Mouse (Mus musculus) thymus, adult 2 months (tissue): Measurements from ENCODE around the gene D430019H16Rik.

ENCODE experiments used
- CTCF ChIP-seq: fragments of 200-500 bp; IDR thresholded peaks from 2 replicates; pipeline ENCODE4 v1.5.1; 2012; ENCODE audit warnings: mild to moderate bottlenecking, control low read depth, low read length, moderate library complexity, borderline replicate concordance; ENCODE audit not compliant: control insufficient read depth, poor library complexity, insufficient read depth; ENCODE audit errors: extremely low read depth
- POLR2A ChIP-seq: fragments of 200-500 bp; IDR thresholded peaks from 2 replicates; pipeline ENCODE4 v1.6.1; 2012; ENCODE audit warnings: mild to moderate bottlenecking, low read length, control low read depth, moderate library complexity; ENCODE audit not compliant: control insufficient read depth, poor library complexity, insufficient read depth; ENCODE audit errors: extremely low read depth

DNA sequence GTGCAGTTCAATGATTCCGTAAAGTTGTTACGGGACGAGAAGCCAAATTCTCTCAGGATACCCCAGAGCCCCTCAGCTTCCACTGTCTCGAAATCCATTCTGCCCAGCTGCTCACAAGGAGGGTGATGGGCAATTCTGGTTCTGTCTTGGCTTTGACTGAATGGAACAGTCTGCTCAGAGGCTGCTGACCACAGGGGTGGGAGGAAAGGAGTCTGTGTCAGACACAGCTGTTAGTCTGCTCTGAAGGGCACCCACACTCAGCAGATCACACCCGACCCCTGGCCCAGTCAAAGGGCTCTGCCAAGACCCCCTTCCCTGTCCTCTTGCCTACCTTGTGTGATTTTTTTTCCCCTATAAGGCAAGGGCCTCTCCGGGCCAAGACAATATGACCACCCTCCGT is 44.8 kb downstream of the D430019H16Rik start:
- no peak for TF ChIP-seq CTCF
- no peak for TF ChIP-seq POLR2A
